8 mouse cellular contexts compared by ENCODE assay signal in the genomic region with DNA sequence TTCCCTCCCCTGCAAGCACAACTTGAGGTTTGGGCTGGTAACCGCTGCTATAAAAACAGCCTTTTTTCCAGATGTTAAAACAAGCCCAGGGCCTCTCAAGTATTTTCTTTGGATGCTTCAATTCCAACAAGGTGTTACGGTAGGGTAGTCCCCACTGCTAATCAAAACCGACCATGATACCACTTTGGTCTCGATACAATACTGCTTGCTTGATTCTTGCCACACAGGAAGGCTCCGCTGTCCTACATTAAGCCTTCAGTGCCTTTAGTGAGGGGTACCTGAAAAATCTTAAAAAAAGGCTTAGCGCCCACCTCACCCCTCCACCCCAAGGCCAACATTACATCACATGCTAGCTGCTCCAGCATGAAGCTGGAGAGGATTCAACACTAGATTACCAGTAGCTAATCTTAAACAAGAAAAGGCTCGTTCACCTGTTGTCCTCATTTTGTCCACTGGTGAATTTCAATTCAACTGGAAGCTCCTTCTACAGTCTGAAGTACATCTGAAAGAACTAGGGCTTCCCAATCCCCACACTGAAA. TPM values are rescaled to one million over a fixed set of nuclear protein-coding genes. Genes with fewer than 3 reads are reported as not detected.
A peak's percentile ranks its signal among the peaks of the same experiment; 100 is the strongest.
DNase-seq lines count a peak whose midpoint lies in the region; ATAC-seq and TF ChIP-seq lines count a peak whose summit lies in the region.

No protein-coding gene starts in this region.

- TF ChIP-seq CTCF in gastrocnemius, adult 2 months (IDR thresholded peaks at IDR 0.05) = no peak
- TF ChIP-seq CTCF in E14TG2a.4 (conservative IDR thresholded peaks at IDR 0.05; ENCODE audit: low read length) = no peak
- no peak for TF ChIP-seq CTCF in liver, embryonic 14.5 days (IDR thresholded peaks at IDR 0.05; ENCODE audit: low read depth)

- no peak for TF ChIP-seq EP300 in liver, embryonic 14.5 days (IDR thresholded peaks at IDR 0.05; ENCODE audit: low read depth)

- intact Hi-C loops in gastrocnemius, adult 2 months (cut with DNase I) = no loop called here

- no peaks in the 10 kb centered on the region for H3K27me3 ChIP-seq in E14TG2a.4 (ENCODE audit: insufficient read depth, low read length)
- no peaks in the 10 kb centered on the region for H3K27me3 ChIP-seq in forebrain, embryonic 16.5 days (replicated peaks; ENCODE audit: control insufficient read depth, insufficient read depth, low read length)
- no peaks in the 10 kb centered on the region for H3K27me3 ChIP-seq in liver, embryonic 14.5 days (ENCODE audit: control insufficient read depth, insufficient read depth, low read length)

- peak overlapping the region; percentile 80 for H3K4me3 ChIP-seq in gastrocnemius, adult 2 months
- peak overlapping the region; percentile 92 for H3K4me3 ChIP-seq in E14TG2a.4 (replicated peaks; ENCODE audit: low read length)
- H3K4me3 ChIP-seq in forebrain, embryonic 16.5 days (replicated peaks; ENCODE audit: low read length) = peak overlapping the region; percentile 55
- H3K4me3 ChIP-seq in liver, embryonic 14.5 days (ENCODE audit: insufficient read depth in 1 of 2, low read depth in 2 of 2, low read length in 2 of 2) = peak overlapping the region; percentile 73 to 97; a peak in 3 of 4 replicates

- DNase-seq in gastrocnemius, adult 2 months = no peak
- DNase-seq in gastrocnemius, postnatal 25 days = no peak
- DNase-seq in liver, embryonic 14.5 days (ENCODE audit: low read depth in 3 of 3, low spot score in 3 of 3) = no peak
- no peak for DNase-seq in layer of hippocampus, adult 9-10 months (ENCODE audit: low spot score)
- DNase-seq in spleen, postnatal 14 days (ENCODE audit: low spot score in 2 of 2) = no peak
- DNase-seq in testis, postnatal 10 days (ENCODE audit: low spot score) = no peak

- ATAC-seq in forebrain, embryonic 16.5 days = no peak
- no peak for ATAC-seq in liver, embryonic 14.5 days (ENCODE audit: insufficient read depth)

- peak overlapping the region; percentile 100 for H3K4me2 ChIP-seq in forebrain, embryonic 16.5 days (ENCODE audit: low read length)
- peak overlapping the region; percentile 95 for H3K4me2 ChIP-seq in liver, embryonic 14.5 days (ENCODE audit: low read depth)

- H3K9me3 ChIP-seq in E14TG2a.4 (ENCODE audit: low read length) = no peaks in the 10 kb centered on the region
- no peaks in the 10 kb centered on the region for H3K9me3 ChIP-seq in forebrain, embryonic 16.5 days (ENCODE audit: control insufficient read depth, low read length)
- H3K9me3 ChIP-seq in liver, embryonic 14.5 days (ENCODE audit: control insufficient read depth, low read length) = no peaks in the 10 kb centered on the region

- H3K4me1 ChIP-seq in E14TG2a.4 (replicated peaks; ENCODE audit: low read depth, low read length) = peaks cover 38% of the 10 kb centered on the region
- H3K4me1 ChIP-seq in forebrain, embryonic 16.5 days (replicated peaks; ENCODE audit: control insufficient read depth, insufficient read depth, low read length) = peaks cover 39% of the 10 kb centered on the region
- H3K4me1 ChIP-seq in liver, embryonic 14.5 days (replicated peaks; ENCODE audit: control insufficient read depth in 2 of 2, insufficient read depth in 2 of 2, low read length in 1 of 2) = peaks cover 22 to 38% of the 10 kb centered on the region in 2 experiments

- WGBS in forebrain, embryonic 16.5 days = 54% methylated on average over 7 of the region's 7 CpGs
- 78% methylated on average over 7 of the region's 7 CpGs for WGBS in liver, embryonic 14.5 days (ENCODE audit: insufficient replicate concordance)

- peak overlapping the region; percentile 100 for H3K27ac ChIP-seq in gastrocnemius, adult 2 months
- H3K27ac ChIP-seq in forebrain, embryonic 16.5 days (ENCODE audit: low read length) = no peak overlapping the region
- H3K27ac ChIP-seq in liver, embryonic 14.5 days = peak overlapping the region; percentile 86

- H3K9ac ChIP-seq in forebrain, embryonic 16.5 days (replicated peaks; ENCODE audit: low read depth, low read length) = peak overlapping the region; percentile 60
- peak overlapping the region; percentile 85 for H3K9ac ChIP-seq in liver, embryonic 14.5 days (replicated peaks)

- H3K36me3 ChIP-seq in E14TG2a.4 (ENCODE audit: insufficient read depth, low read length) = peaks cover 69% of the 10 kb centered on the region
- peaks cover 15% of the 10 kb centered on the region for H3K36me3 ChIP-seq in forebrain, embryonic 16.5 days (ENCODE audit: control insufficient read depth, insufficient read depth)
- H3K36me3 ChIP-seq in liver, embryonic 14.5 days (replicated peaks; ENCODE audit: control insufficient read depth, insufficient read depth, low read depth) = peaks cover 52% of the 10 kb centered on the region

RNA-seq across cellular contexts. Expression of gene Scyl1, which starts 25.4 kb away (rescaled TPM):
- 10 to 100 TPM; 71.2 to 78.6 TPM for total RNA-seq in gastrocnemius, adult 2 months (2021)
- 10 to 100 TPM; 62.2 to 62.8 TPM for total RNA-seq in gastrocnemius, postnatal 25 days (2021)
- 66.2 and 79.4 TPM in 2 replicates for polyA plus RNA-seq in forebrain, embryonic 16.5 days (2015; fragmentation: Nextera tagmentation; extraction: Ambion mirVana)
- 21.1 and 27.1 TPM in 2 replicates for polyA plus RNA-seq in liver, embryonic 14.5 days (2012; rRNA removed)
- 15.8 and 18.6 TPM in 2 replicates for polyA plus RNA-seq in liver, embryonic 14.5 days (2014; fragmentation: Nextera tagmentation; extraction: Ambion mirVana)

RNA-seq across cellular contexts. Expression of gene Ltbp3, which starts 55.9 kb away (rescaled TPM):
- 10 to 100 TPM; 32.4 to 44.6 TPM for total RNA-seq in gastrocnemius, adult 2 months (2021)
- 10 to 100 TPM; 45.7 to 49.6 TPM for total RNA-seq in gastrocnemius, postnatal 25 days (2021)
- 11.4 and 11.6 TPM in 2 replicates for polyA plus RNA-seq in forebrain, embryonic 16.5 days (2015; fragmentation: Nextera tagmentation; extraction: Ambion mirVana)
- 1.9 and 2.1 TPM in 2 replicates for polyA plus RNA-seq in liver, embryonic 14.5 days (2012; rRNA removed)
- 0.85 and 1.6 TPM in 2 replicates for polyA plus RNA-seq in liver, embryonic 14.5 days (2014; fragmentation: Nextera tagmentation; extraction: Ambion mirVana)
